Mouse (Mus musculus) thymus, adult 2 months (tissue): ENCODE results near the gene Gm21988. TPM values are rescaled to one million over a fixed set of nuclear protein-coding genes. Genes with fewer than 3 reads are reported as not detected.

Experiments used
- DNase-seq: peaks from one replicate; pipeline ENCODE4 v3.0.0; 2021
- H3K27ac ChIP-seq: fragments of 200-500 bp; 2 replicates; pipeline ENCODE4 v1.5.1; 2012; ENCODE audit warnings: low read length, control low read depth; ENCODE audit not compliant: control insufficient read depth, insufficient read depth
- H3K27me3 ChIP-seq: fragments of 200-500 bp; 2 replicates; pipeline ENCODE4 v1.6.1; 2012; ENCODE audit warnings: mild to moderate bottlenecking, low read length, moderate library complexity, mixed read lengths; ENCODE audit not compliant: control insufficient read depth, insufficient read depth
- H3K36me3 ChIP-seq: fragments of 200-500 bp; 2 replicates; pipeline ENCODE4 v1.6.1; 2012; ENCODE audit warnings: mild to moderate bottlenecking, low read length, moderate library complexity; ENCODE audit not compliant: control insufficient read depth, insufficient read depth
- H3K4me1 ChIP-seq: fragments of 200-500 bp; replicated peaks from 2 replicates; pipeline ENCODE4 v1.6.1; 2012; ENCODE audit warnings: low read length; ENCODE audit not compliant: control insufficient read depth, insufficient read depth
- H3K4me3 ChIP-seq: fragments of 200-500 bp; 2 replicates; pipeline ENCODE4 v1.5.1; 2012; ENCODE audit warnings: mild to moderate bottlenecking, low read length, control low read depth, moderate library complexity; ENCODE audit not compliant: control insufficient read depth, insufficient read depth
- CTCF ChIP-seq: fragments of 200-500 bp; IDR thresholded peaks from 2 replicates; pipeline ENCODE4 v1.5.1; 2012; ENCODE audit warnings: mild to moderate bottlenecking, control low read depth, low read length, moderate library complexity, borderline replicate concordance; ENCODE audit not compliant: control insufficient read depth, poor library complexity, insufficient read depth; ENCODE audit errors: extremely low read depth
- POLR2A ChIP-seq: fragments of 200-500 bp; IDR thresholded peaks from 2 replicates; pipeline ENCODE4 v1.6.1; 2012; ENCODE audit warnings: mild to moderate bottlenecking, low read length, control low read depth, moderate library complexity; ENCODE audit not compliant: control insufficient read depth, poor library complexity, insufficient read depth; ENCODE audit errors: extremely low read depth
- WGBS: fragments of 180-500 bp; shearing (Covaris S2); methylation state at CpG from one replicate; pipeline ENCODE4 v1.1.7; 2018; 5-methylcytosine and 5-hydroxymethylcytosine counted together
- polyA plus RNA-seq: library from polyadenylated mRNA; depleted of rRNA; stranded (reverse); fragments of >200 nt; gene quantifications from 2 replicates; pipeline ENCODE4 v1.2.3, GENCODE M21; 2012

Gm21988 gene
- polyA plus RNA-seq, 1 experiment: 11.1 TPM

GRCm38 (mm10) chr11:70223724-70224123, 15.9 kb downstream of the Gm21988 start:
- WGBS: 21% methylated on average over 9 of the region's 9 CpGs
- no peak overlapping the region for H3K27ac ChIP-seq
- TF ChIP-seq CTCF: no peak
- no peaks in the 10 kb centered on the region; the same call in 1 of the 2 replicates for H3K27me3 ChIP-seq
- peaks cover 23% of the 10 kb centered on the region for H3K4me1 ChIP-seq
- H3K36me3 ChIP-seq: no peaks in the 10 kb centered on the region
- H3K4me3 ChIP-seq: no peak overlapping the region
- DNase-seq: no peak

DNA sequence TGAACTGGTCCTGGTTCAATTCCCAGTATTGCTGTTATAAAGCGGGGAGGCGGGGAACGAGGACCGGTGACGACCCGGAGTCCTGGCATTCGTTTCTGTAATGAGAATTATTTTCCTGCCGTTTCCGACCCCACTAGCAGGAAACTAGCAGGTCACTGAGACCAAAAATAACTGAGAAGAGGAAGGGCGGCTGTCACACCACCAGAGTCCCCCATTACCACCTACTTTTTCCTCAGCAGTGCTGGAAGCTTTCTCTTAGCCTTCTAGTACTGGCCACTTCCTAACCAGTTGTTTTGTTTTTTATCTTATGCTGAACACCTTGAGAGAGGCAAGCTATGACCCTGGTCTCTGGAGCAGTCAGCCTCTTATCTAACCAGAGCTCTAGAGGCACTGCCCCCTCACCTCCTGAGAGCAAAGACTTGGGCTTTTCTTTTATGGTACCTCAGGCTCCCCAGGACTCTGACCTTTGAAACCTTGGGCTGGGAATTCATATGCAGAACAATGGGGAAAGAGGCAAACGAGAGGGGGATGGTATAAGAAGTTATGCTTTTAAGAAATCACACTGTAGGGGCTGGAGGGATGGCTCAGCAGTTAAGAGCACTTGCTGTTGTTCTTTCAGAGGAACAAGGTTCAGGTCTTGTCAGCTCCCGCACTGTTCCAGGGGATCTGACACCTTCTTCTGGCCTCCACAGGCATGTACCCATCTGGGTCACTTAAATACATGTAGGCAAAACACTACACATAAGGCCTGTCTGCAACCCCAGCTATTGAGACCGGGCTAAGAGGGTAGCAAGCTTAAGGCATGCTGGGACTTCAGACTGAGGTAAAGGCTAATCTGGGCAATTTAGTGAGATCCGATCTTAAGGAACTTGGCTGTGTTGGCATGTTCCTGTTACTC, 17.8 kb downstream of the Gm21988 start:
- no peak for DNase-seq
- peaks cover 20% of the 10 kb centered on the region for H3K4me1 ChIP-seq

DNA sequence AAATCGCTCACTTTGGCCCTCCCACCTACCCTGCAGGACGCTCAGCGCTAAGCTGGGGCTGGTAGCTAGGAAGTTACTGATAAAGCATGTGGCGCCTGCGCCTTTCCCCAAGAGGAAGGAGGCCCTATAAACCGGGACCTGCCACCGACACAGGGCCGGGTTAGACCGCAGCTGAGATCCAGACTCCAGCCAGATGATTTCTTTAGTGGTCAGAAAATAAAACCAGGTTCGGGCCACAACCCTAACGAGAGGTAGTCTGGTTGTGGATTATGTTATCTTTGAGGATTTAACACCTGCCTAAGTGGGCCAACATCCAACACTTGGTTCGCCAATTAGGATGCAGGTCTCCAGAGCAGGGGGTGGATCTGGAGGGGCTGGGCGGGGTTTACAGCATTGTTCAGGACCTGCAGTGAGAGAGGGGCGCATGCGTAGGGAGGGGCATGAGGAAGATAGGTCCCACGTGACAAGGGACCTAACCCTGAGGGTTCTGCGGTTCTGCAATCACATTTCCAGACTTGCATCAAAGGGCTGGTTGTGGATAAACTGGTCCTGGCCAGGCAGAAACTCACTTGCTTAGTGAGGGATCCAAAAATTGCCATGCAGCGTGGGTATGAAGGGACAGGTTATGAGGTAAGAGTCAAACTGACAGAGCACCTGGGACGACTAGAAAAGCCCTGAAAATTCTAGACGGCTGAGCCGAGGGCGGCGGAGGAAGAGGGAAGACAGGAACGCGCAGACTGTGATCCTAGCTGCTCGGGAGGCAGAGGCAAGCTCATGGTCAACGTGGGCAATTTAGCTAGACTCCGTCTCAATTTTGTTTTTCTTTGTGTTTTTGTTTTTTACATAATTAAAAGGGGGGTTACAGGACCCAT, 18.7 kb downstream of the Gm21988 start, which contains the start of gene Slc16a13:
Slc16a13 (minus strand) TSS at position 334 of the 872 bp plus-strand sequence.
- Histone ChIP-seq H3K4me1 (peaks cover 20% of the 10 kb centered on the region), H3K27ac (no peak within 1 kb of the TSS), H3K36me3 (no peaks in the 10 kb centered on the region), H3K4me3 (peak within 1 kb of the TSS; percentile 51), H3K27me3 (no peaks in the 10 kb centered on the region; the same call in 1 of the 2 replicates)
- TF ChIP-seq CTCF: no peak
- peak; percentile 11; the same call in 1 of the 2 replicates for TF ChIP-seq POLR2A
- 0% methylated on average over 28 of the region's 28 CpGs for WGBS
- peak; percentile 89 for DNase-seq

More for the DNA sequence above, 17.8 kb downstream of the Gm21988 start:
- TF ChIP-seq CTCF (no peak), POLR2A (no peak)
- 18% methylated on average over 14 of the region's 14 CpGs for WGBS
- Histone ChIP-seq H3K4me3 (no peak overlapping the region), H3K27ac (no peak overlapping the region), H3K27me3 (no peaks in the 10 kb centered on the region; the same call in 1 of the 2 replicates), H3K36me3 (no peaks in the 10 kb centered on the region)

DNA sequence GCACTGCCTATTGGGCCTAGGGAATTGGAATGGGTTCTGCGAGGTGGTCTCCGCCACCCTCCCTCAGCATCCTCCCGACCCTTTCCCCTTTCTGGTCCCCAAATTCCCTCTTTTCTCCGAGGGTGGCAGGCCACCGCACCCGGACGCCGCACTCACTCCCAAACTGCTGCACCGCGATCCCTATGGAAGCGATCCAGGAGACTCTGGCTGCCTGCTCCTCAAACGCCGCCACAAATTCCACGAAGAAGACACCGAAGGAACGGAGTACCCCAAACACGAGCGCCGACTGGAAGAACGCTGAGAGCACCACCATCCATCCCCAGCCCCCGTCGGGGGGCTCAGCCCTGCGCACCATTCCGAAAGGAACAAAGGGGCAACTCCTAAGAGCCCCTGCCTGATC, 19.3 kb downstream of the Gm21988 start:
- Histone ChIP-seq H3K36me3 (no peaks in the 10 kb centered on the region), H3K4me1 (peaks cover 20% of the 10 kb centered on the region), H3K4me3 (peak overlapping the region; percentile 51), H3K27ac (no peak overlapping the region), H3K27me3 (peaks cover 5% of the 10 kb centered on the region)
- 6% methylated on average over 24 of the region's 24 CpGs for WGBS
- no peak for DNase-seq
- no peak for TF ChIP-seq POLR2A
- no peak for TF ChIP-seq CTCF

- no peak overlapping the region for H3K27ac ChIP-seq
- H3K36me3 ChIP-seq: no peaks in the 10 kb centered on the region
- no peak for DNase-seq
- peaks cover 9% of the 10 kb centered on the region for H3K27me3 ChIP-seq
- peaks cover 20% of the 10 kb centered on the region for H3K4me1 ChIP-seq
- 84% methylated on average over 7 of the region's 7 CpGs for WGBS
- no peak for TF ChIP-seq POLR2A
- no peak for TF ChIP-seq CTCF
- H3K4me3 ChIP-seq: peak overlapping the region; percentile 51; the same call in 1 of the 2 replicates
These were observed 19.8 kb downstream of the Gm21988 start for GRCm38 (mm10) chr11:70219873-70220272.
